Mouse (Mus musculus) intestine, embryonic 16.5 days (tissue): ENCODE data around the gene Slc22a12. TPM values are rescaled to one million over a fixed set of nuclear protein-coding genes. Genes with fewer than 3 reads are reported as not detected.
A peak's percentile ranks its signal among the peaks of the same experiment; 100 is the strongest.

Experiments
- ATAC-seq: fragments of 200-750 bp; cut with Nextera tagmentation; 2 replicates; pipeline ENCODE4 v1.8.0; 2017; ENCODE audit warnings: moderate TSS enrichment, moderate library complexity
- H3K27ac ChIP-seq: fragments of 300-500 bp; sonication (generic); 2 replicates; pipeline ENCODE4 v1.5.1; 2014; ENCODE audit warnings: mild to moderate bottlenecking, low read length
- H3K27me3 ChIP-seq: fragments of 300-500 bp; sonication (generic); replicated peaks from 2 replicates; pipeline ENCODE4 v1.6.1; 2014; ENCODE audit warnings: low read length, control low read depth, mixed read lengths; ENCODE audit not compliant: control insufficient read depth, insufficient read depth
- H3K36me3 ChIP-seq: fragments of 300-500 bp; sonication (generic); 2 replicates; pipeline ENCODE4 v1.6.1; 2014; ENCODE audit warnings: low read length, control low read depth; ENCODE audit not compliant: control insufficient read depth, insufficient read depth
- H3K4me1 ChIP-seq: fragments of 300-500 bp; sonication (generic); 2 replicates; pipeline ENCODE4 v1.6.1; 2014; ENCODE audit warnings: low read length, control low read depth, mixed read lengths; ENCODE audit not compliant: control insufficient read depth, insufficient read depth
- H3K4me2 ChIP-seq: fragments of 300-500 bp; sonication (generic); 2 replicates; pipeline ENCODE4 v1.6.1; 2014; ENCODE audit warnings: low read depth, low read length, control low read depth
- H3K4me3 ChIP-seq: fragments of 300-500 bp; sonication (generic); 2 replicates; pipeline ENCODE4 v1.5.1; 2014; ENCODE audit warnings: mild to moderate bottlenecking, low read length
- H3K9ac ChIP-seq: fragments of 300-500 bp; sonication (generic); 2 replicates; pipeline ENCODE4 v1.6.1; 2014; ENCODE audit warnings: low read depth, low read length
- H3K9me3 ChIP-seq: fragments of 300-500 bp; sonication (generic); 2 replicates; pipeline ENCODE4 v1.6.1; 2016; ENCODE audit warnings: low read length, control low read depth; ENCODE audit not compliant: control insufficient read depth
- WGBS: fragments of 180-500 bp; shearing (Covaris S2); extraction: QIAGEN DNeasy Blood & Tissue Kit; methylation state at CpG from one replicate; pipeline ENCODE4 v1.1.7; 2014; 5-methylcytosine and 5-hydroxymethylcytosine counted together
- microRNA-seq: library from miRNA; unstranded; fragments of <30 nt; microRNA quantifications from one replicate; pipeline ENCODE4, GENCODE M21; 2016
- polyA plus RNA-seq: library from polyadenylated mRNA; unstranded; fragments of >200 nt; fragmentation: Nextera tagmentation; extraction: Ambion mirVana; gene quantifications from 2 replicates; pipeline ENCODE4 v1.2.1, GENCODE M21; 2015

Slc22a12 gene
- polyA plus RNA-seq, 1 experiment from 2014 or later: not detected

- H3K4me3 ChIP-seq: no peak overlapping the region
- 80% methylated on average over 7 of the region's 7 CpGs for WGBS
- ATAC-seq: no peak
These were observed 49.6 kb downstream of the Slc22a12 start for GRCm38 (mm10) chr19:6493219-6493618.

GRCm38 (mm10) chr19:6492124-6492523 lies 50.7 kb downstream of the Slc22a12 start:
- H3K4me2 ChIP-seq: no peak overlapping the region
- H3K27me3 ChIP-seq: peaks cover 50% of the 10 kb centered on the region
- no peak overlapping the region for H3K4me3 ChIP-seq
- WGBS: 21% methylated on average over 12 of the region's 12 CpGs
- no peaks in the 10 kb centered on the region for H3K36me3 ChIP-seq
- no peaks in the 10 kb centered on the region for H3K4me1 ChIP-seq
- H3K9me3 ChIP-seq: no peaks in the 10 kb centered on the region
- H3K9ac ChIP-seq: 0 out of 2 replicates have a peak overlapping the region, but pooled peaks have one; percentile 24
- H3K27ac ChIP-seq: no peak overlapping the region
- ATAC-seq: no peak

More at GRCm38 (mm10) chr19:6493219-6493618, 49.6 kb downstream of the Slc22a12 start:
- H3K27ac ChIP-seq: no peak overlapping the region
- H3K9ac ChIP-seq: no peak overlapping the region
- H3K4me1 ChIP-seq: 0 out of 2 replicates have a peak, but pooled peaks cover 2% of the 10 kb centered on the region
- no peaks in the 10 kb centered on the region for H3K36me3 ChIP-seq
- no peaks in the 10 kb centered on the region for H3K9me3 ChIP-seq
- H3K27me3 ChIP-seq: peaks cover 56% of the 10 kb centered on the region
- H3K4me2 ChIP-seq: no peak overlapping the region

GRCm38 (mm10) chr19:6491538-6491937 lies 51.3 kb downstream of the Slc22a12 start:
- Histone ChIP-seq H3K4me3 (no peak overlapping the region), H3K4me1 (no peaks in the 10 kb centered on the region), H3K4me2 (no peak overlapping the region), H3K27me3 (peaks cover 47% of the 10 kb centered on the region), H3K9ac (0 out of 2 replicates have a peak overlapping the region, but pooled peaks have one; percentile 24), H3K27ac (no peak overlapping the region), H3K36me3 (no peaks in the 10 kb centered on the region), H3K9me3 (no peaks in the 10 kb centered on the region)
- WGBS: 75% methylated on average over 8 of the region's 8 CpGs
- no peak for ATAC-seq

DNA sequence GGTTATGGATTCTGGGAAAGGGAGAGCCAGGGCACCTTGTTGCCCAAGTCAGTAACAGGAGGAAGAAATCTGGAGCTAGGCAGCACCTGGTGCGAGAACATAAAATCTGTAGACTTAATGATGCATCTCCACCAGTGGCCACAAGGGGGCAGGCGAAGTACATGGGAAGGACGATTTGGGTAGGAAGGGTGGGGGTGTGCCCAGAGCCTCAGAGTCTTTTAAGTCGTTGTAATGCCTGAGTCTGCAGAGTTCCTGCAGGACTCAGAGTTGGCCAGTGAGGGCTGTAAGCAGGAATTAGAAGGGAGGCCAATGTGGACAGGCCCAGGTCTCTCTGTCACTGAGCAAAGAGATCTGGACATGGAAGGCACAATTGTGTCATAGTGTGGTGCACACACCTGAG lies 53.8 kb downstream of the Slc22a12 start:
- no peaks in the 10 kb centered on the region for H3K4me1 ChIP-seq
- ATAC-seq: peak; percentile 57
- H3K9me3 ChIP-seq: no peaks in the 10 kb centered on the region
- no peak overlapping the region for H3K4me3 ChIP-seq
- no peaks in the 10 kb centered on the region for H3K36me3 ChIP-seq
- WGBS: 0% methylated on average over 4 of the region's 4 CpGs
- H3K4me2 ChIP-seq: no peak overlapping the region
- peaks cover 22% of the 10 kb centered on the region for H3K27me3 ChIP-seq
- H3K27ac ChIP-seq: no peak overlapping the region
- no peak overlapping the region for H3K9ac ChIP-seq

Small RNA genes within 50 kb of the gene (microRNA-seq; reads per million reads assigned to microRNA genes)
- not detected for gene Gm26460

Other genes starting within 250 kb of the Slc22a12 start
- 1.2 and 1.5 TPM in 2 replicates for gene Cdc42bpg, start 236.6 kb downstream of the Slc22a12 start, polyA plus RNA-seq
- 61.3 and 61.4 TPM in 2 replicates for gene Men1, start 208.1 kb downstream of the Slc22a12 start, polyA plus RNA-seq
- 7.9 and 10.0 TPM in 2 replicates for gene Map4k2, start 201.9 kb downstream of the Slc22a12 start, polyA plus RNA-seq
- gene Sf1, start 179.3 kb downstream of the Slc22a12 start, polyA plus RNA-seq: 94.7 and 103 TPM in 2 replicates
- gene Pygm, start 158.6 kb downstream of the Slc22a12 start, polyA plus RNA-seq: 6.0 and 6.8 TPM in 2 replicates
- 41.8 and 47.0 TPM in 2 replicates for gene Rasgrp2, start 143.7 kb downstream of the Slc22a12 start, polyA plus RNA-seq
- gene Nrxn2, start 124.3 kb downstream of the Slc22a12 start, polyA plus RNA-seq: 0.73 and 0.97 TPM in 2 replicates